Mouse (Mus musculus): ENCODE data around the gene Enc1.

Enc1 gene

DNA sequence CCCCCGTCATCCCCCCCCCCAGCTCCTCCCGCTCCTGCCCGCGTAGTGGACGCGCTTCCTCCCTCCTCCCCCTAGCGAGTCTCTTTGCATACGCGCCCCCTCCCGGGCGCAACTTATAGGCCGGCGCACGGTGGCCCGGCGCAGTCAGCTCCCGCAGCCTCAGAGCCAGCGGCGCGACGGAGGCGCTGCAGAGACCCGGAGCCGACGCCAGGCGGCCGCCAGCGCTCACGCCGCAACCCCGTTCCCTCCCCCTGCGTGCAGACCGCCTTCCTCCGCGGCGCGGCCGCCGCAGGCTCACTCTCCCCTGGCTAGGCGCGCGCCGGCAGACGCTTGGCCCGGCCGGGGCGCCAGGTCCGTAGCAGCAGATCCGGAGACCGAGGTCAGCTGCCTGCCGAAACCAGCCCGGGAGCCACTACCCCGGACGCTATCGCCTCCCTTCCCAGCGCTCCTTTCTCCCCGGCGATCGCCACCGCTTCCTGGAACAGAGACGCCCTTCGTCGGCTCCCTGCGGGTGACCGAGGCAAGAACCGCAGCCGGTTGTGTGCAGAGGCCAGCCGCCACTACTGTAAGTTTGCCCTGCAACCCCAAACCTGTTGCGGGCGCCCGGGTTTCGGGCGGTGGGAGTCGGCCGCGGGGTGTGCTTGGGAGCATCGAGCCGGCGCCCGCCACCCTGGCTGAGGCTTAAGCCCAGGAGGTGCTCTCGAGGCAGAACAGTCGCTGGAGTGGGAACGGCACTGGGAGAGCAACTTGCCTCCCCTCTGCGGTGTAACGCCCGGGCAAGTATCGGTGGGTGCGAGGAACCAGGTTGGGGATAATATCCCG lies at the start of gene Enc1:
Gene Enc1, plus strand, starts transcription at position 141 of the 822 bp plus-strand sequence.
- peak; percentile 86 to 90 for DNase-seq (ENCODE audit: low spot score in 2 of 2)

GRCm38 (mm10) chr13:97192649-97193048 lies 48.3 kb upstream of the Enc1 start:
- DNase-seq (ENCODE audit: low spot score in 2 of 2), result no peak

- peak; percentile 44 to 63 for DNase-seq (ENCODE audit: low spot score in 2 of 2)
Measured at GRCm38 (mm10) chr13:97193420-97193819, 47.5 kb upstream of the Enc1 start.

DNA sequence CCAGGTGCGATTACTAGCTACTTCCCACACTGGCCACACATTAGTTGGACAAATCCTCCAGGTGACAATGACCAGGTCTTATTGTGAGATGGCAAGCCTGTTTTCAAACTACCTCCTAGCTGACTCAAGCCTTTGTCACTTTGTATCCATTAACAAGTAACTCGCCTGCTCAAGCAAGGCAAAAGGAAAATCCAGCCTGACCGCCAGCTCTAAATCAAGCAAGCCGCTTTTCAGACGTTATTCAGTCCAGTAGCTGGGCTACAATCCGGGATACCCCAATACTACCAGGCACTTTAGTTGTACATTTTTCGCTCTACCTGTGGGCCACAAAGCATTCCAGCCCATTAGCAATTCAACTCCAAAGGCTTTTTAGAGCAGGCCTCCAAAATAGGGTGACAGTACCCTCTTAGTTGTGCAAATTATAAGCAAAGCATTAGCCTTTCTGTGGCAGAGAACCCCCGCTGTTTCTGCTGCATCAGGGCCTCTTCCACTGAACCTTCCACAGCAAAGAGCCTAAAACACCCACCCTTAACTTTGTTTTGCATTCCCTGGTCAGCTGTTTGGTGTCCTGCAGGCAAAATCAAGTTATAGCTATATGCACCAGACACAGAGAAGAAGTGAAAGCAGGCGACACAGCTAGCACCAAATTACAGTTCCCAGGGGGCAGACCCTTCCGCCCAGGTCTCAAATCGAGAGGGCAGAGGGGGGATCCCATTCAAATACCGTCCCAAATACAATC lies 44.5 kb upstream of the Enc1 start:
- no peak for DNase-seq (ENCODE audit: low spot score in 2 of 2)

DNA sequence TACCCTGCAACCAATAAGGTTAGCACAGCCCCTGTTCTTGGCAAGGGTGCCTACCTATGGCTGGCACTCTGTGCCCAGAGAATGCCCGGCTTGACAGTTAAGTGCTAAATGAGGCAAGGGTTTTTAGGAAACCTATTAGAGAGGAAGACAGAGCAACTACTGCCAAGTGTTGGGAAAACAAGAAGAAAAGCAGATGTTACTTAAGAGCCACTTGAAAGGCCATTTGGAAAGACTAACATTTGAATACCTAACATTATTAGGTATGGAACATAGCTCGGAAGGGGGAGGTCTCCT lies 44.0 kb upstream of the Enc1 start:
- no peak for DNase-seq (ENCODE audit: low spot score in 2 of 2)

GRCm38 (mm10) chr13:97197932-97198562 lies 42.9 kb upstream of the Enc1 start, which contains the start of gene Hexb:
TSS of gene Hexb (minus strand) at chr13:97198357.
- peak; percentile 84 to 85 for DNase-seq (ENCODE audit: low spot score in 2 of 2)

DNA sequence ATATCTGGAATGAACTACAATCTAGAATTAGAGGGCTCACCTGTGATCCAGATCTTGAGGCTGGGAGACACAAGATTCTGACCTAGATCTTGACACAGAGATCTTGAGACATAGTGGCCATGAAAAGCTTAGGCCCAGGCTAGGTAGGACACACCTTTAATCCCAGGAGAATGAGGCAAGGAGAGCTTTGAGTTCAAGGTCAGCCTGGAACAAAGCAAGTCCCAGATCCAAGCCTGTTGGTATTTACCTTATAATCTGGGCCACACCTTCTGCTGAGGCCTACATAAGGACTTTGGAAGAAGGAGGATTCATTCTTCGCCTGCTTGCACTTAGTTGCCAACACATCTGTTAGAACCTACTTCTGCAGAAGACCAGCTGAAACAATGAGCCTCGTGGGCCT lies 41.8 kb upstream of the Enc1 start:
- DNase-seq (ENCODE audit: low spot score in 2 of 2), result no peak

DNA sequence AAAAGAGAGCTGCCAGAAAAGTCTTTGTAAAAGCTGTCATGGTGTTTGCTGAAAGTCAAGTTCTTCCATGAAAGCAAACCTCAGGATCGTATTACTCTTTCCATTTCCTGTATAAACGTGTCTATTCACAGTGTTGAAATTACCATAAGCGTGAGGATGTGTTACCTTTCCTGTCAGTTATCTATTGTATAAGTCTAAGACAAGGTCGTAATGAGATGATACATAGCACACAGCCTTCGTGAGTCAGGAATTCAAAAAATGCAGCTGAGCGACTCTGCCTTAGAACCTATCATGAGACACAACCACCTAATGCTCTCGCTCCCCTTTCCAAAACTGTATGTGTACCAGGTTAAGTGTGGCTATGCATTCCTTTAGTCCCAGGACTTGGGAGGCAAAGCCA lies 39.8 kb upstream of the Enc1 start:
- no peak for DNase-seq (ENCODE audit: low spot score in 2 of 2)

DNA sequence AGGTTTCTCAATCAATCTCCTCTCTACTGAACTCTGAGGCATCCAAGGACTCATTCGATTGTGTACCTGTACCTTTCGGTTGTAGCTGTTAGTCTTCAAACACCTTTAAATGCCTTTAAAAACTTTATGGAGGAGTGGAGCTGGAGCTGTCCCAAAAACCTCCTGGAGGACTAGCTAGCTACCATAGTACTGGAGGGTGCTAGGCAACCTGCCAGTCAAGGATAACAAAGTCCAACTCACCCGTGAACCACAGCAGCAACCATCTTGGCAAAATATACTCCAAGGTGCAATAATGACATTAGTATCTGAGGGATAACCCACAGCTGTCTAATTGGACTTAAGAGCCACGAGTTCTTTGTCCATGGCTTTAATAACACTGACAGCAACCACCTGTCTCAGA lies 39.0 kb upstream of the Enc1 start:
- no peak for DNase-seq (ENCODE audit: low spot score in 2 of 2)

DNA sequence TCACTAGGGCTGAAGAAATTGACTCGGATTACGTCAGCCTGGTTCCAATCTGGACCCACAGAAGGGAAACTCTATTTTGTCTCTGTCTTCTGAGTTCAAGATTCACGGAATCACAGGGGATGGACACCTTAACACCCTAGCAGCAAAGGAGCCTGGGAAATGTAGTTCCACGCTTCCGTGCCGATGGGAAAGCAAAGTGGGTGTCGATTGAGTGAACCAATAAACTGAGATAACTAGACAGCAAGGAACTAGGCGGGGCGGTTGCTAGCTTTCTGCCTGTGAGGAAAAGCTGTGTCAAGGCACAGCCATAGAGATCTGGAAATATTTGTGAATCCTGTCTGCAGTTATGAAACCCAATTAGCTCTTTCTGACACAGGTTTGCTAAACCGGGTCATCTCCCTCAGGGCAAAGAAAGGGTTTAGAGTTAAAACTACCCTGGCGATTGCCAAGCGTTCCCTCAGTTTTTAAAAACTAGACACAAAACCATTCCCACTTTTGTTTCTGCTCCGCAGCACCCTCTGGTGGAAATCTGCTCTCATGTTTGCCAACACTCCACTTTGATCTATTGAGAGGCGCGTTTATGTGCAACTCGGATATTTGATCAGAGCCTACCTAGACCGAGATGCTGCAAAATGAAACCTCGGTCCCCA lies 35.7 kb upstream of the Enc1 start:
- peak; percentile 68 to 81 for DNase-seq (ENCODE audit: low spot score in 2 of 2)

GRCm38 (mm10) chr13:97206046-97206445 lies 34.9 kb upstream of the Enc1 start:
- no peak for DNase-seq (ENCODE audit: low spot score in 2 of 2)

DNA sequence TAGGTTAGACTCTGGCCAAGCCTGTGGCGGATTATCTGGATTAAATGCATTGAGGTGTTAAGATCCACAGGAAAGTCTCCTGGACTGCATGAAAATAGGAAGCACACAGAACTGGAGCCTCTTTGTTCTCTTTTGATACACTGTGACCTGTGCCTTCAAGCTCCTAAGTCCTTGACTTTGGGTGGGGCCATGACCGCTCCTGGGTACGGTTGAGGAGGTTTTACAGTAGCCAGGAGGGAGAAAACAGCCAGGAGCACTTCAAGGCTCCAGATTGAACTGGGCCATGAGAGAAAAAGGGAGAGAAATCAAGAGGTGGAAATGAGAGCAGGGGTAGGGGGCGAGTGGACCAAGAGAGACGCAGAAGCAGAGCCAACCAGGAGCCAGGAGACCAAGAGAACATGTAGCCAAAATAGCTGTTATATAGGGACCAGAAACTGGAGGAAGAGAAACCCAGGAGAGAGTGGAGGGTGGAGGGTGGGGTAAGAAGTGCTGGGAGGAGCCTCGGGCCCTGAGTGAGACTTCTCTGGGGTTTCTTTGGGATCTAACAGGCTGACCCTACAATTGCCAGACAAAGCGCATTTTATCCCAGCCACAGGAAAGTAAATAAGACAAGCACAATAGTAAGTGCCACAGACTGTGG lies 33.3 kb upstream of the Enc1 start:
- DNase-seq (ENCODE audit: low spot score in 2 of 2), result no peak

DNA sequence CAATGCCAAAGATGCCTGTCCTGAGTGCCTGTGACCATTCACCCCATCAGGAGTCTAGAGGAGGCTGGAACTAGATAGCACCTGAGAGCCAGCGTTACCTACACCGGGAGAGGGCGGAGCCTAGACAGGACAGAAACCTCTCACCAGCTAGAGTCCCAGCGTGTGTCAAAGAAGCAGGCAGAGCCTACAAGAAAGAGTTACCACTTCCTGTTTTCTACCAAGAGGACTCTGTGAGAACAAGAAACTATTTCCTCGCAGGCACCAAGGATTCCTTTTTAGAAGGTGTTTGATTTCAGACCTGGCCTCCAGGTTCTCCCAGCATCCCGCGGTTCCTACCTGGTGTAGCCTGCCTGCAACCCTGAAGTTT lies 32.8 kb upstream of the Enc1 start:
- no peak for DNase-seq (ENCODE audit: low spot score in 2 of 2)

DNA sequence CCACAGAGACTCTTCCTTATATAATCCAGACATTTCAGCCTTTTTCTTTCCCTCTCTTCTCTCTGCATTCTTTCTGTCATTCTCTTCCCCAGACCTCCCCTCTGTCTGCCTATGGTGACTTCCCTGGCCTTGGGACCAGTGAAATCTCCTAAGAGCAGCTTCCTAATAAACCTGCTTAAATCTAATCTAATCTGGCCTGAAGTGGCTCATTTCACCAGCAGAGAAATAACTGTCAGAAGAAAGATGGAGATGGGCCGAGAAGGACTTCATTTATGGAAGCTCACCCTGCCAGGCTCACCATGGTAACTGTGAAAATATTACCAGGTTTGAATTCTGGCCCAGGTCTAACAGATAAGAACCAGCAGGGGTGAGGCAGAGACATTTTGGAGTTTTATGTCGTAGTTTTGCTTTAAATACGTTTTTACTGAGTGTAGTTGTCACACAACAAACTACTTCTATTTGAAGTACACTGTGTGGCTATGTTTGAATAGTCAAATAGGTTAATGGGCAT lies 32.4 kb upstream of the Enc1 start:
- DNase-seq (ENCODE audit: low spot score in 2 of 2), result no peak

- DNase-seq (ENCODE audit: low spot score in 2 of 2), result no peak
Measured at GRCm38 (mm10) chr13:97214583-97215268, 26.2 kb upstream of the Enc1 start.

DNA sequence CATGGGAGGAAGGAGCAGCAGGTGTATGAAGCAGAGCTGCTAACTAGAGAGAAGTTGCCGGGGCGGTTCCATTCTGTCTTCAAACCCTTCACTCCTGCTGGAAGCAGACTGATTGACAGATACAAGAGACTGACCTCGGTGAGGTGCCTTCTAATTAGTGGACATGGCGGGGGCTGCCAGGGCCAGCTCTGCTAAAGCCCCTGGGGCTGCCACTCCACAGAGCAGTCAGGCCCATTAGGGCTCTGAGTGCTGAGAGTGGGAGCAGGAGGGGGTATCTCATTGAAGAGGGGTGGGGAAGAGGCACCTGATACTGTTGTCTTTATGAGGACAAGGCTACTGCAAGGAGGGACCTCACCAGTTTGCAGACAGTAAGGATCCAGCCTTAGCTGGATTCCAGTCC lies 25.3 kb upstream of the Enc1 start:
- no peak for DNase-seq (ENCODE audit: low spot score in 2 of 2)

DNA sequence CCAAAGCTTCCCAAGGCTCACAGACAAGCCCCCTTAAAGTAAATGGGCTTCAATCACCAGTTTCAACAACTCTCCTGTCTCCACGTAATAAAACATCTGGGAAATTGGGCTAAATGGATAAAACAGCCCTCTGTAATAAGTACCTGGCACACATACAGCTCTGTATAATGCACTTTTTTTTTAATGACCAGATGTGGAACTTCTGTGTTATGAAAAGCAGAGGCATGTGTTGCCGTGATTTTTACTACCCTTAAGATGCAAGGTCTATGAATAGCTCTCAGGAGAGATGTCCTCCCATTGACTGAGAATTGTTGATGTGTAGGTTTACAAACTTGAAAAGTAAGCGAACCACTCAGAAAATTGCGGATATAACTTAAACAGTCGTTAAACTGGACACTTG lies 24.7 kb upstream of the Enc1 start:
- DNase-seq (ENCODE audit: low spot score in 2 of 2), result no peak

GRCm38 (mm10) chr13:97220022-97220421 lies 20.9 kb upstream of the Enc1 start:
- no peak for DNase-seq (ENCODE audit: low spot score in 2 of 2)

- DNase-seq (ENCODE audit: low spot score in 2 of 2), result no peak
Measured at GRCm38 (mm10) chr13:97223856-97224255, 17.0 kb upstream of the Enc1 start.

- DNase-seq (ENCODE audit: low spot score in 2 of 2), result no peak
Measured at GRCm38 (mm10) chr13:97224341-97224982, 16.4 kb upstream of the Enc1 start.

DNA sequence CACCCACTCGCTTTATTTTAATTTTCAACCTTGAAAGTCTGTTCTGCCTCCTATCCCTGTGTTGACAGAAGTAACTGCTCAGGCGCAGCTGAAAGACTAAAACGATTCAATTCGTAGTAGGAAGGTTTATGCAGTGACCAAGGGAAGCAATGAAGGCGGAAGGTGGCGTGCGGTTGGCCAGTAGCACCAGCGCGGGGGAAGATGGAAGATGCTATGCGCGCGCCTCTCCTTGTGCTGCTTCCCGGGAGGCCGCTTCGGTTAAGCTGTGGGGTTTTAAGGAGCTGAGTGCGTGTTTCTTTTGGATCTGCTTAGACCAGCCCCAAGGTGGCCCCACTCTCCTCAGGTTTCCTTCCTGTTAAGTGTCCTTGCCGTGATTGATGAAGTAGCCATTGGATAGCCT lies 15.8 kb upstream of the Enc1 start:
- DNase-seq (ENCODE audit: low spot score in 2 of 2), result no peak

Measured in frontal cortex, postnatal 10 days (tissue).